Mouse (Mus musculus): ENCODE data around the gene Mamstr.

DNA sequence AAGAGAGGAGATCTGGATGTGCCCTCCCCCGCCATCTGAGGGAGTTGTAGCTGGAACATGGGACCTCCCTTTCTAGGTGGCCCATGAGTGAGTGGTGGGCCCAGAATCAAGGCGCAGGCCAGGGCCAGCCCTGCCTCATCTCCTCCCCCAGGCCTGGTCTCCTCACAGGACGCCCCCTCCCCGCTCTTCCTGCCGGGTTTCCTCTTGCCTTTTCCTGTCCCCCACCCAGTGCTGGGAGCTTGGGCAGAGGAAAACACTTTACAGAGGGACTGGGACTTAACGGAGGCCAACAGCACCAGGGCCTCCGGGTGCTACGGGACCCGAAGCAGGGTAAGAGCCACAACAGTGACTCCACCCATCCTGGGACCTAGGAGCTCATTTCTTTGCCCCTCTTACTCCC is 12.5 kb upstream of the Mamstr start, which contains the start of gene Rasip1:
- TF ChIP-seq CTCF (IDR thresholded peaks at IDR 0.05) (no peak), POLR2A (IDR thresholded peaks at IDR 0.05; ENCODE audit: insufficient read depth, low read depth, low read length) (peak; percentile 97)
